Mouse (Mus musculus) liver, postnatal 0 days (tissue): ENCODE data around the gene Zfp217.

Source experiments
- CTCF ChIP-seq: sonication (generic); IDR thresholded peaks from 2 replicates; pipeline ENCODE4 v1.5.1; 2016; ENCODE audit warnings: antibody characterized with exemption, low read depth
- EP300 ChIP-seq: IDR thresholded peaks from 2 replicates; pipeline ENCODE4 v1.6.1; 2016; ENCODE audit warnings: antibody characterized with exemption, low read depth, mild to moderate bottlenecking

- TF ChIP-seq EP300 = no peak
- no peak for TF ChIP-seq CTCF
These were observed 41.9 kb downstream of the Zfp217 start for GRCm38 (mm10) chr2:170106000-170106399.
